Mouse (Mus musculus) kidney, embryonic 16.5 days (tissue): ENCODE results near the gene Dmpk. TPM values are rescaled to one million over a fixed set of nuclear protein-coding genes. Genes with fewer than 3 reads are reported as not detected.
A peak's percentile ranks its signal among the peaks of the same experiment; 100 is the strongest.

Experiments used
- ATAC-seq: fragments of 200-750 bp; cut with Nextera tagmentation; 2 replicates; pipeline ENCODE4 v1.8.0; 2017; ENCODE audit warnings: moderate TSS enrichment; ENCODE audit not compliant: low FRiP score, low TSS enrichment
- H3K27ac ChIP-seq: fragments of 300-500 bp; sonication (generic); 2 replicates; pipeline ENCODE4 v1.5.1; 2014; ENCODE audit warnings: low read length
- H3K27me3 ChIP-seq: fragments of 300-500 bp; sonication (generic); 2 replicates; pipeline ENCODE4 v1.6.1; 2014; ENCODE audit warnings: low read length, control low read depth, mixed read lengths; ENCODE audit not compliant: insufficient read depth
- H3K36me3 ChIP-seq: fragments of 300-500 bp; sonication (generic); 2 replicates; pipeline ENCODE4 v1.6.1; 2014; ENCODE audit warnings: low read length, control low read depth, mixed read lengths; ENCODE audit not compliant: insufficient read depth
- H3K4me1 ChIP-seq: fragments of 300-500 bp; sonication (generic); 2 replicates; pipeline ENCODE4 v1.6.1; 2014; ENCODE audit warnings: low read length, control low read depth, mixed read lengths; ENCODE audit not compliant: insufficient read depth
- H3K4me2 ChIP-seq: fragments of 300-500 bp; sonication (generic); replicated peaks from 2 replicates; pipeline ENCODE4 v1.6.1; 2014; ENCODE audit warnings: low read depth, low read length
- H3K4me3 ChIP-seq: fragments of 300-500 bp; sonication (generic); 2 replicates; pipeline ENCODE4 v1.5.1; 2014; ENCODE audit warnings: mild to moderate bottlenecking, low read length
- H3K9ac ChIP-seq: fragments of 300-500 bp; sonication (generic); replicated peaks from 2 replicates; pipeline ENCODE4 v1.6.1; 2014; ENCODE audit warnings: low read length
- H3K9me3 ChIP-seq: fragments of 300-500 bp; sonication (generic); 2 replicates; pipeline ENCODE4 v1.6.1; 2016; ENCODE audit warnings: low read length, control low read depth
- WGBS: fragments of 180-500 bp; shearing (Covaris S2); extraction: QIAGEN DNeasy Blood & Tissue Kit; methylation state at CpG from one replicate; pipeline ENCODE4 v1.1.7; 2014; 5-methylcytosine and 5-hydroxymethylcytosine counted together
- polyA plus RNA-seq: library from polyadenylated mRNA; unstranded; fragments of >200 nt; fragmentation: Nextera tagmentation; extraction: Ambion mirVana; gene quantifications from 2 replicates; pipeline ENCODE4 v1.2.1, GENCODE M21; 2015

Dmpk gene
- polyA plus RNA-seq, 1 experiment from 2014 or later, result 27.5 TPM

GRCm38 (mm10) chr7:19103741-19104140, 20.1 kb downstream of the Dmpk start:
- Histone ChIP-seq H3K36me3 (no peaks in the 10 kb centered on the region), H3K27ac (no peak overlapping the region), H3K27me3 (no peaks in the 10 kb centered on the region), H3K4me3 (no peak overlapping the region), H3K4me1 (no peaks in the 10 kb centered on the region), H3K9me3 (no peaks in the 10 kb centered on the region), H3K9ac (no peak overlapping the region), H3K4me2 (no peak overlapping the region)
- no peak for ATAC-seq

GRCm38 (mm10) chr7:19104486-19104885, 20.8 kb downstream of the Dmpk start:
- Histone ChIP-seq H3K9ac (no peak overlapping the region), H3K36me3 (no peaks in the 10 kb centered on the region), H3K27me3 (no peaks in the 10 kb centered on the region), H3K4me1 (no peaks in the 10 kb centered on the region), H3K9me3 (no peaks in the 10 kb centered on the region), H3K4me2 (no peak overlapping the region), H3K27ac (no peak overlapping the region), H3K4me3 (no peak overlapping the region)
- no peak for ATAC-seq
- 84% methylated on average over 2 of the region's 2 CpGs for WGBS

- Histone ChIP-seq H3K27ac (no peak overlapping the region), H3K4me2 (no peak overlapping the region), H3K4me1 (no peaks in the 10 kb centered on the region), H3K4me3 (no peak overlapping the region), H3K36me3 (no peaks in the 10 kb centered on the region), H3K9ac (no peak overlapping the region), H3K9me3 (no peaks in the 10 kb centered on the region), H3K27me3 (no peaks in the 10 kb centered on the region)
- 64% methylated on average over 3 of the region's 3 CpGs for WGBS
- ATAC-seq, result no peak
Measured at GRCm38 (mm10) chr7:19107436-19107835, 23.8 kb downstream of the Dmpk start.

- Histone ChIP-seq H3K27me3 (no peaks in the 10 kb centered on the region), H3K9ac (no peak overlapping the region), H3K4me3 (no peak overlapping the region), H3K4me1 (no peaks in the 10 kb centered on the region), H3K9me3 (no peaks in the 10 kb centered on the region), H3K4me2 (no peak overlapping the region), H3K27ac (no peak overlapping the region), H3K36me3 (no peaks in the 10 kb centered on the region)
- ATAC-seq, result no peak
- 78% methylated on average over 1 of the region's 1 CpGs for WGBS
Measured at GRCm38 (mm10) chr7:19109565-19109964, 25.9 kb downstream of the Dmpk start.

GRCm38 (mm10) chr7:19118028-19118771, 34.6 kb downstream of the Dmpk start, which contains the start of gene Gm4969:
TSS of gene Gm4969 (minus strand) at chr7:19118368.
- Histone ChIP-seq H3K27ac (no peak within 1 kb of the TSS), H3K36me3 (peaks cover 3% of the 10 kb centered on the region; the same call in 1 of the 2 replicates), H3K4me3 (peak within 1 kb of the TSS; percentile 35), H3K4me1 (peaks cover 19% of the 10 kb centered on the region), H3K27me3 (no peaks in the 10 kb centered on the region), H3K4me2 (peak within 1 kb of the TSS; percentile 56), H3K9me3 (peaks cover 15% of the 10 kb centered on the region; the same call in 1 of the 2 replicates), H3K9ac (peak within 1 kb of the TSS; percentile 44)
- WGBS, result 22% methylated on average over 64 of the region's 64 CpGs
- peak; percentile 50 for ATAC-seq

- Histone ChIP-seq H3K9ac (no peak overlapping the region), H3K27ac (no peak overlapping the region), H3K4me3 (no peak overlapping the region), H3K36me3 (peaks cover 3% of the 10 kb centered on the region; the same call in 1 of the 2 replicates), H3K9me3 (peaks cover 15% of the 10 kb centered on the region; the same call in 1 of the 2 replicates), H3K4me1 (peaks cover 19% of the 10 kb centered on the region), H3K4me2 (0 out of 2 replicates have a peak overlapping the region, but pooled peaks have one; percentile 21), H3K27me3 (no peaks in the 10 kb centered on the region)
- WGBS, result 96% methylated on average over 8 of the region's 8 CpGs
- 0 out of 2 replicates have a peak, but pooled peaks have one; percentile 3 for ATAC-seq
Measured at GRCm38 (mm10) chr7:19119083-19119482, 35.4 kb downstream of the Dmpk start.

- Histone ChIP-seq H3K9me3 (peaks cover 15% of the 10 kb centered on the region; the same call in 1 of the 2 replicates), H3K4me3 (peak within 1 kb of the TSS; percentile 75), H3K36me3 (peaks cover 3% of the 10 kb centered on the region; the same call in 1 of the 2 replicates), H3K4me2 (peak within 1 kb of the TSS; percentile 76), H3K4me1 (peaks cover 19% of the 10 kb centered on the region), H3K27me3 (no peaks in the 10 kb centered on the region), H3K9ac (peak within 1 kb of the TSS; percentile 84), H3K27ac (no peak within 1 kb of the TSS; the same call in 1 of the 2 replicates)
- 2% methylated on average over 34 of the region's 34 CpGs for WGBS
- ATAC-seq, result peak; percentile 95
Measured at GRCm38 (mm10) chr7:19119631-19120429, 36.2 kb downstream of the Dmpk start, which contains the start of gene Fbxo46. TSS of gene Fbxo46 (plus strand) at chr7:19119859.

GRCm38 (mm10) chr7:19121686-19122085, 38.0 kb downstream of the Dmpk start:
- no peak overlapping the region for H3K27ac ChIP-seq
- WGBS, result 90% methylated on average over 4 of the region's 4 CpGs
- H3K4me3 ChIP-seq, result no peak overlapping the region
- no peak overlapping the region for H3K9ac ChIP-seq
- no peak overlapping the region for H3K4me2 ChIP-seq
- no peaks in the 10 kb centered on the region for H3K27me3 ChIP-seq
- H3K36me3 ChIP-seq, result peaks cover 3% of the 10 kb centered on the region; the same call in 1 of the 2 replicates
- ATAC-seq, result no peak
- peaks cover 19% of the 10 kb centered on the region for H3K4me1 ChIP-seq
- H3K9me3 ChIP-seq, result peaks cover 15% of the 10 kb centered on the region; the same call in 1 of the 2 replicates

GRCm38 (mm10) chr7:19124713-19125112, 41.1 kb downstream of the Dmpk start:
- ATAC-seq, result no peak
- Histone ChIP-seq H3K4me3 (no peak overlapping the region), H3K4me2 (no peak overlapping the region), H3K36me3 (peaks cover 7% of the 10 kb centered on the region), H3K27ac (no peak overlapping the region), H3K4me1 (peaks cover 13% of the 10 kb centered on the region), H3K9me3 (0 out of 2 replicates have a peak, but pooled peaks cover 4% of the 10 kb centered on the region), H3K27me3 (no peaks in the 10 kb centered on the region), H3K9ac (no peak overlapping the region)
- 69% methylated on average over 6 of the region's 6 CpGs for WGBS
